Mouse (Mus musculus): ENCODE results near the gene Ccdc50.

DNA sequence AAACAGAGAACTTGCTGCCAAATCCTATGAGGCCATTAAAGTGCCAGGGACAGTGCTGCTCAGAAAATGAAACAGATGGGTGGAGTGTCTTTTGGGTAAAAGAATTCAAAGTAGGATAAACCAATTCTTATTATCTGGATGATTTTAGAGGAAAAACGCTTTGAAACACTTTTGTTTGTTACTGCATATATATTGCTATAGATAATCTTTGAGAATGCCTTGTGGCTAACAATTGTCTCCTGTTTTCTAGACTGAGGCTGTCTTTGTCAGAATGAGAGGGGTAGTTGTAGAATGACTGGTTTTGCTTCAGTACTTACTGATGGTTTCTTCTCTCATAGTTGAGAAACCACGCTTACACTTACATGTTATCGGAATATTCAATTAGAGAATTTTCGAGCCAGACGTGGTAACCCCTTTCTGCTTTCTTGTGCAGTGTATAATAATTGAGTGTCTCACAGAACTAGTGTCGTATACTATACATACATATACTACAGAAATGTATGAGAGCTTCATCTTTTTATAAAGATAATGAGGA lies 11.1 kb downstream of the Ccdc50 start:
- TF ChIP-seq POLR2AphosphoS2 (IDR thresholded peaks at IDR 0.05; ENCODE audit: insufficient read length, low read depth) (no peak), POLR2A (IDR thresholded peaks at IDR 0.05; ENCODE audit: insufficient read length, low read depth) (no peak), MYOG (IDR thresholded peaks at IDR 0.05; ENCODE audit: control insufficient read depth in 1 of 3, insufficient read depth in 1 of 3, insufficient read length in 2 of 3, low read depth in 2 of 3) (no peak), TCF12 (IDR thresholded peaks at IDR 0.05; ENCODE audit: insufficient read depth, poor library complexity, severe bottlenecking) (no peak), USF1 (IDR thresholded peaks at IDR 0.05; ENCODE audit: low read depth) (no peak), TCF3 (IDR thresholded peaks at IDR 0.05; ENCODE audit: insufficient read length, low read depth) (no peak), E2F4 (IDR thresholded peaks at IDR 0.05; ENCODE audit: insufficient read depth) (no peak), CEBPB (IDR thresholded peaks at IDR 0.05; ENCODE audit: insufficient read depth, poor library complexity, severe bottlenecking) (no peak), SRF (IDR thresholded peaks at IDR 0.05; ENCODE audit: control insufficient read depth, insufficient read length, low read depth) (no peak), MAX (IDR thresholded peaks at IDR 0.05; ENCODE audit: low read depth) (no peak)
